Mouse (Mus musculus): ENCODE measurements around the gene Tgtp2.
A peak's percentile ranks its signal among the peaks of the same experiment; 100 is the strongest.
"Not testable (repeated sequence)": the region's sequence is repeated elsewhere in the genome, so short reads cannot be mapped to it uniquely, and the experiment has no call there.

The Tgtp2 gene

DNA sequence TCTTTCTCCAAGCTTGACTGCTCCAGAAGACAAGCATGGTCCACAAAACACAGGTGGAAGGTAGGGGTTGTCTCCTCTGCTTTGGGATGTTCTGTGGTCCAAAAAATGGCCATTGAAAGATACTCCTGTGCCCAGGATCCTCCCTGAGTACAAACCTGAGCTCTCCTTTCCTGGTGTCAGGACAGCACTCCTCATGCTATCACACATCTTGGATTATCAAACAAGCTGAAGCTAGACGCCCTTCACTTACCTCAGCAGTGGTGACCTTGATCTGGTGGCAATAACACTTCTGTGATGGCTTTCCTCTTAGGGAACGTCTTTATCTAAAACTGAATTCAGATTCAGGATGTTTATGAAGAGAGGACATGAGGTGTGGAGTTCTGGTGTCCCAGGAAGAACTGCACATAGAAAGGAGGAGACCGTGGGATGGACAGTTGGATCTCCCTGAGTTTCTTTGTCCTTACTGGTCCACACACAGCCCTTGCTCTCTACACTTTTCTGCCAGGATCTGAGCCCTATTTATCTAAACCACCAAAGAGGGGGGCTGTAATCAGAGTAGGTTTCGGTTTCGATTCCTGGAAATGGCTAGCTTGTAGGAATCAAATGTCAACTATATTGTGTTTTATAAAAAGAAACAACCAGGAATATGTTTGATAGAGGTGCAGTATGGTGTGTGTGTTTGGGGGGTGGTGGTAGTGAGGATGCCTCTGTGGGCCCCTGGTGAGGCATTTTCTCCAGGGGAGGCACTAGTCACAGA is at the start of gene Tgtp2:
TSS of gene Tgtp2 (minus strand) at position 494 of the 757 bp plus-strand sequence.
- not testable (repeated sequence) for DNase-seq

DNA sequence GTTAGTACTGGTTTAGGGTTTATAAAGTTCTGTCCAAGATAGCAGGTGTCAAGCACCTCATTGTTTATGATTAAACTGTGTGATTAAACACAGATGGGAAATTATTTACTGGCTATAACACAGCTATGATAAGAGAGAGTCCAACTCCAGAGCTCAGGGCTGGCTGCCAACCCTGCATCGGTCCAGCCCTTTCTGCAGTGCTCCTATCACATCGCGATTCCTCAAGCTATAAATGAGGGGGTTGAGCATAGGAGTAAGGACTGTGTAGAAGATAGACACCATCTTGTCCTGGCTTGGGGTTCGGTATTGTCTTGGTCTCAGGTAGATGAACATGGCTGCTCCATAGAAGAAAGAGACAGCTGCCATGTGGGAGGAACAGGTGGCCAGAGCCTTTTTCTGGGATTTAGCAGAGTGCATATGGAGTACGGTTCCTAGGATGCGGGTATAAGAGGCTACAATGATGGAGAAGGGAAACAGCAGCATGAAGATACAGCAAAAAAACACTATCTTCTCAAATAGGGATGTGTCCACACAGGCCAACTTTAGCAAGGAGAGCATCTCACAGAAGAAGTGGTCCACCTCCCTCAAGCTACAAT is 48.7 kb upstream of the Tgtp2 start:
- DNase-seq: no peak

DNA sequence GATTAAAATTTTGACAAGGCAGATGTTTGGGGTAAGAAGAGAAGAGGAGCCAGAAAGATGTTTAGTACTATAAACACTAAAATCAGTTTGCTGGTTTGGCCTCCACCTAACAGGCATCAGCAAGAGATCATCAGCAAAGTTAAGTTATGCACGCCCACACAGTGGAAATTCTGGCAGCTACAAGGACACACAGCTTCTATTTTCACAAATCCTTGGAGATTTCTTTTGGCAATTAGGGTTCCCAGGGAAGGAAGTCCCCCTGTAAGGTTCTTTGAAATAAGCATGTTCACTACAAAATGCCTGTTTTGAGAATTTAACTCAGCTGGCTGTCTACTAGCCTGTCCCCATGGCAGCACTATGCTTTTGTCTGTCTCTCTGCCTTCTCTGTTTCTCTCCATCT is 47.0 kb upstream of the Tgtp2 start:
- DNase-seq: no peak

DNA sequence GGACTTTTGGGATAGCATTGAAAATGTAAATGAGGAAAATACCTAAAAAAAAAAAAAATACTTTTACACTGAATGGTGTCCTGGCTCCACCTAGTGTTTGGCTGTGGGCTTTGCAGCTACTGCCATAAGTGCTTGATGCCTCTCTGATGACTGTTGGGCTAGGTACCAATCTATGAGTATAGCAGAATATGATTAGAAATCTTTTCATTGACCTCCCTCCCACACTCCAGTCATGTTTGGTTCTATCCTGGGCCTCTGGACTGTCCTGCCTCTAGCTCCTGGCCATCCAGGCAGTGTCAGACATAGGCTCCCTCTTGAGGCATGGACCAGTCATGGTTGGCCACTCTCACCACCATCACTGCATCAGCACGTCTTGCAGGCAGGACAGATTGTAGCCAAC is 44.8 kb upstream of the Tgtp2 start:
- peak in 1 of 2 experiments; percentile 43 for DNase-seq

DNA sequence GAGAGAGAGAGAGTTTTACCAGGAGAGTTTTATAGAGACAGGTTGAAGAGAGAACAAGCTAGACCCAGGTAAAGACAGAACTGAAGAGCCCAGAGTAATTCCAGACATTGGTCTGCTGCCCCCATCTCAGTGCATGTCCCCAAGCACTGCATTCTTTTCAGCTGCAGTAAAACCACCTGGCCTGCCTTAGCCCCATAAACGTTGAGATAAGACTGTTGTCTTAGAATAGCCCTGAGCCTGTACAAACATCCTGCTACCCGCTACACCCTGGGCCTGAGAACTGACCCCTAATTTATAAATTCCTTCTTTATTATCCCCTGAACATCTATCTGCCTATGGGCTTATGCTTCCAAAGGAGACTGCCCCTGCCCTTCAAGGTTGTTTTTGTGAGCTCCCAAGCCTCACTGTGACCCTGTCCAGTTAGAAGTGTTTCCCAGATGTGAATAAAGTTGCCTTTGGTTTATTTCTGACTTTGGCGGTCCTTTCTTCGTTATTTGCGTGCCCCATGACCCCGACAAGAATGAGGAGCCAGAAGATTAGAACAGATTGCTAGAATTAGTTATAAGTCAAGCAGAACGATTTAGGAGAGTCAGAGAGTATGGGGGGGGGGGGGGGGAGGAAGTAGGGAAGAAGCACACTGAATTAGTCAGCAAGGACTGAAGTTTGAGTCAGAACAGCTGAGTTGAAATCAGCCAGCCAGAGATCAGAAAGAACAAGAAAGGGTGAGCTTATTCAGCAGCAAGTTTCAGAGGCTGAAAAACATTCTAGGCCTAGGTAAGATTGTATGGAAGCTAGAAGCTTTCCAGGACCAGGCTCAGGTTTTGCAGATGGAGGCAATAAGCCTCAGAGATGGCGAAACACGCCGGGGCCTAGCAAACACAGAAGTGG is 43.9 kb upstream of the Tgtp2 start:
- DNase-seq: no peak

DNA sequence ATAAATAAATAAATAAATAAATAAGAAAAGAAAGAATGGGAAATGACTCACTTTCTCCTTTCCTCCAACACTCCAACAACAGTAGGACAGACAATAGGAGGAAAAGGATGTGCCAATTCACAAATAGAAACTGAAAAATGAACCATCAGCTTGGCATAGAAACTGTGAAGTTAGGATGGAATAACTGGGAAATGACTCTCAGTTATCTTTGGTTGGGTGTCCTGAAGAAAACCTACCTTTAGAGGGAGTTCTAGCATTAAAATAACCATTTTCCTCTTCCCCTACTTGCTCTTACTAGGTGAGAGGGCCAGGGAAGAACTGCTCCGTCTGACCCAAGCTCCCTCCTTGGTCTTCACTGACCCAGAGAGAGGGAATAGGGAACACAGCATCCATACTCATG is 41.7 kb upstream of the Tgtp2 start:
- no peak for DNase-seq

DNA sequence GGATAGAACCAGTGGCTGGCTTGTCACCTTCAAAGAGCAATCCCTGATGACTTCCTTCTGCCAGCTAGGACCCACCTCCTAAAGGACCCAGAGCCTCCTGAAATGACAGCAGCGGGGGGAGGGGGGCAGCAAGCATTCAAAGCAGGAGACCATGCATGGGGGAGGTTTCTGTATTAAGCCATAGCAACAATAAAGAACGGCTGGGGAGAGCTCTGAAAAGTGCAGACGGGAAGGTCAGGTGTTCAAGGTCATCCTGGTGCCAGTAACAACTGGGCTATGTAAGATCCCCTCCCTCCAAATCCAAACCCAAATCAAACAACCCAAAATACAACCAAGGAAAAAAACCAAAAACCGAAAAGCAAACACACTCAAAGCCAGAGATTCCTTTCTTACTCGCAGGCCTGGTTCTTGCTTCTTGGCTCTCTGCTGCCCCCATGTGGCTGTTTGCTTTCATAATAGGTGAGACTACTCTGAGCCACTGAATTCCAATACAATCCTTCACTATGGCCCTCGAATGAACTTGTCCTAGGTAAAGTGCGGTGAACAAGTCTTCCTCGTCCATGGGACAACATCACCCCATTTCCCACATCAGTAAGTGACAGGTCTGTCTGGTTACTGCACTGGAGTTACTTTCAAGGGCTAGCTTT is 39.2 kb upstream of the Tgtp2 start:
- DNase-seq: peak; percentile 67 to 88

DNA sequence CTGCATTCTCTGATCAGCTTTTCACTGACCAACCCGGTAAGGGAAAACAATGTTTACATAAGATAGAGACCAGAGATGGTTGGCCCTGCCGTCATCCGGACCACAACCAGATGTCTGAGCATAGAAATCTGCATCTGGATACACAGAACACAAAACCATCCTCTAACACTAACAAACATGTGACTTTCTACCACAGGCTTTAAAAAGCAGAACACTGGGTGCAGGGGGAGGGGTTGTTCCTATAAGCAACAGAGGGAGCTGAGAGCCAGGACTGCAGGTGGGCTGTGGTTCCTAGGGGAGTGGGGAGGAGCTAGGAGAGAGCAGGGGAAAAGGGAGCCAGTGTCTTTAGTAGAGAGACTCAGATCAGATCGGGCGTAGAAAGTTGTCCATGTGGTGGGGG is 37.5 kb upstream of the Tgtp2 start:
- peak in 1 of 2 experiments; percentile 4 for DNase-seq

DNA sequence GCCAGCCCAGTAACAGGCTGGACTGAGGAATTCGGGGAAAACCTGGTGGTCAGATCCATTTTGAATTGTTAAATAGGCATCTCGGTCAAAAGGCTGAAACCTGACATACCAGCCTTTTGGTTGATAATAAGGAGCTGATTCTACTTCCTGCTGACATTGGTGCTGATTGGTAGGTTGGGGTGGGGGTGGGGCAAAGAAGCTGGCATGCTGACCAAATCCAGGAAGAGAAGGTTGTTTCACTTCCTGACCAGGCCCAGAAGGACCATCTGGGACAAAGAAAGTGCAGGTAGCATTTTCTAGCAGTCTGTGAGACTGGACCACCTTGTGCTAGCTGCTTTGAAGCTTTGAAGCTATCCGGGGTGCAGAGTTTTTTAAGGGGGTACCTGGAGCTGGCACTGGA is 36.4 kb upstream of the Tgtp2 start:
- peak in 1 of 2 experiments; percentile 9 for DNase-seq

DNA sequence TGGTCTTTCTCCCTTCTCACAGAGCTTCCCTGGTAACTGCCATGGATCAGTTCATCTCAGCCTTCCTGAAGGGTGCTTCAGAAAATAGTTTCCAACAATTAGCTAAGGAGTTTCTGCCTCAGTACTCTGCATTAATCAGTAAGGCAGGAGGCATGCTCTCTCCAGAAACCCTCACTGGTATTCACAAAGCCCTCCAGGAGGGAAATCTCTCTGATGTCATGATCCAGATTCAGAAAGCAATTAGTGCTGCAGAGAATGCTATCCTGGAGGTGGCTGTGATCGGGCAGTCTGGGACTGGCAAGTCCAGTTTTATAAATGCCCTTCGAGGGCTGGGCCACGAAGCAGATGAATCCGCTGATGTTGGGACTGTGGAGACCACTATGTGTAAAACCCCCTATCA is 31.4 kb upstream of the Tgtp2 start:
- no peak for DNase-seq

DNA sequence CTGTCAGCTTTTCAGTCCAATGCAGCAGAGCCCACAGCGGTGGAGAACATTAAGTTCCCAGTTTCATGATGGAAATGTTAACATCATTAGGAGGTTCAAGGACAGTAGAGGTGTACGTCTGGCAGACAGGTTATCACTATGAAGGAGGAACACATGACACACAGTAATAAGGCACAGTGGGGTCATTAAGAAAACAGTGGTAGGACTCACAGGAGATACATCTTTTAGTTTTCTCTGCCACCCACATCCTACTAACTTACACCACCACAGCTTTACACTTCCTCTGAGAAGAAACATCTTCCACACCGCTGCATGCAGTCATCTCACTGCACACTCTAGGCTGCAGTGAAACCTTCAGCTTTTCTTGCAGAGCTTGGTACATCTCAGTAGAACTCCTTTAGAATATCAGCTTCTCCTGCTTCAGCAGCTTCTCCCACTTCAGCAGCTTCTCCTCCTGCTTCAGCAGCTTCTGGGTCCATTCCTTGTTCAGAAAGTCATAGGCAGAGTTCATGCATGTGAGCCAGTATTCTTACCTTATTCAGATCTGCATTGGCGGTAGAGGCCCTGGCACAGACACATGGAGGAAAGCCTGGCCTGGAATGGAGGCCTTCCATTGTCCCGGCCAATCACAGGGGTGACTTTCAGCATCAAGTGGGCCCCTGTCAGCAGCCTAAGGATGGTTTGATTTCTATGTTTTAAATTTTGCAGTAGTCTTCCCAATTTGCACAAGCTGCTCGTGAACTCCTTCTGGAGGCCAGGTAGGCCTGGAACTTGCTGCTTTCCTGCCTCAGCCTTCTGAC is 30.1 kb upstream of the Tgtp2 start:
- DNase-seq: no peak

DNA sequence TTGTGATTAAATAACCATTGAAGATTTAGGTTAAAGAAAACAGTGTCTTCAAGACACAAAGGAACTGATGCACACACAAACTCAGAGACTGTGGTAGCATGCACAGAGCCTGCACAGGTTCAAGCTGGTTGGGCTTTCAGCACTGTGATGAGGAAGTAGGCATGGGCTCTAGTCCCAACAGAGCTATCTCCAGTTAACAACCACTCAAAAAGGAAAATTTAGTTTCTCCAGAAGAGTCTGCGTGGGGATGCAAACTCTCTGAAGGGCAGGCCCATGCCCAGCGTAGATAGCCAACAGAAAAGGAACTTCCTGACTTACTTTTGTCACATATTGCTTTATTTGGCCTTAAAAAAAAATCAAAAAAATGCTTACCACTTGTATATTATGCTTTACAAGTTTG is 28.8 kb upstream of the Tgtp2 start:
- no peak for DNase-seq

DNA sequence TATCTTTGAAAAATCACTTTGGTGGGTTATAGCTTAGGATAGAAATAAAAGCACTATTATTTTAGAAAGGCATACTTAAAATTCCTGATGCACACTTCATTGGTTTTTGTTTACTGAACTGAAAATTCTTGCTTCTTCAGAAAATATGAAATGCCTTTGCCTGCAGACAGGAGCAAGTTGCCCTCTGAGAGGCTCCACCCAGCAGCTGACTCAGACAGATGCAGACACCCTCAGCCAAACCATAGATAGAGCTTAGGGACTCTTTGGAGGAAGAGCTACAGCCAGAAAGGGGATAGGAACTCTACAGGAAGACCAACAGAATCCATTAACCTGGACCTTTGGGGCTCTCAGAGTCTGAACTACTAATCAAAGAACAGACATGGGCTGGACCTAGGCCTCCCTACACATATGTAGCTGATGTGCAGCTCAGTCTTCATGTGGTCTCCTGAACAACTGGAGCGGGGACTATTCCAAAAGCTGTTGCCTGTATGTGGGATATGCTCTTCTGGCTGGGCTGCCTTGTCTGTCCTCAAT is 28.1 kb upstream of the Tgtp2 start:
- no peak for DNase-seq

DNA sequence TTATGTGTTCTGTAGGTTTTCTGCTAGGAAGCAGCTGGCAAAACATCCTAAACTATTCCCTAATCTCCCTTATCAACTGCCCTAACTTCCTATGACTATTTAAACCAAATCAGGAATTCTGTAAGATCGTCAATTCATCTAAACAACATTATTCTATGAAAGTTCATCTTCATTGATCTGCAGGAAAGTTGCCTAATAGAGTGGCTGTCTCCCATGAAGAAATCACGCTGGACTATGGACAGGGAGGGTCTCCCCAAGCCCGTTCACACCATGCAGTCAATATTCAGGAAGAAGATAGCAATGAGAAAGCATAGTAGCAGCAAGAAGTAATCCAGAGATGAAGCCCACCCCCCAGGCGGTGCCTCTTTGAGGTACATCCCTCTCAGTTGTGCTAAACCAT is 27.2 kb upstream of the Tgtp2 start:
- no peak for DNase-seq

DNA sequence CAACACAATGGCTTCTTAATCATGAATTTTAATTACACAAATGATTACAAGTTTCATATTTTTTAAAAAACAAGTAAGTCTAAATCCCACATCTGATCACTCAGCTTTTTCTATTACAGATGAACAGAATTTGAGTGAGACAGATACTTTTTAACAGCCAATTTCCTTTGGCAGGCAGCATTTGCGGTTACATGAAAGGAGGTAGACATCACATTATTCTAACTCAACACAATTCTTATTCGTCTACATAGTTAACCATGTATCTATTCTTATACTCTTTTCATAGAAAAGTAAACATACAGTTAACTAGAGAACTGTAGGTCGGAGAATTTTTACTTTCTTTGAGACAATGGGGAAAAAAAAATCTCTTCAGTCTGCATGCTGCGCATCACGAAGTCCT is 26.5 kb upstream of the Tgtp2 start:
- DNase-seq: no peak

DNA sequence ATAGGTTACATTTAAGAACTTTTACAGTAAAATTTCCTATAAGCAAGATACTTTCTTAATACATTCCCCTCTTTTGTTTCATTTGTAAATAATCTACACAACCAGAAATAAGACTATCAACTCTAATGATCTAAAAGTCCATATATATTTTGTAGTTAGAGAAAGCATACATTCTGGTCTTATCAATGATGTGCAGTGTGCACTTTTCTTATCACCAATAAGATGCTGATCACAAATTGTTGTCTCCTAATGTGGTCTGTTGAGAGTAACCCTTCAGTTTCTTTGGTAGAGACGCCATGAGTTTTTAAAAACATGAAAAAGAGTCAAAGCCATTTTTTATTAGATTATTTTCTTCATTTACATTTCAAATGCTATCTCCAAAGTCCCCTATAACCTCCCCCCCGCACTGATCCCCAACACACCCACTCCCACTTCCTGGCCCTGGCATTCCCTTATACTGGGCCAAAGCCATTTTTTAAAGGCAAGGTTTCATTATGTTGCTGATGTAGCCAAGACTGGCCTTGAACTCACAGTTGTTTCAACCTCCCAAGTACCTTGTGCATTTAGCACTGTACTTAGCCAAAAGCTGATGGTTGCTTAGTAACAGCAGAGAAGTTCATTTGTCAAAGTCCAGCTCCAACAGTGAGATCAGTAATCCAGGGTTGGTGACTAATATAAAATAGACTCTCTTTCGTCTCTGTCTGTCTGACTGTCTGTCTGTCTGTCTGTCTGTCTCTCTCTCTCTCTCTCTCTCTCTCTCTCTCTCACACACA is 25.9 kb upstream of the Tgtp2 start:
- no peak for DNase-seq

DNA sequence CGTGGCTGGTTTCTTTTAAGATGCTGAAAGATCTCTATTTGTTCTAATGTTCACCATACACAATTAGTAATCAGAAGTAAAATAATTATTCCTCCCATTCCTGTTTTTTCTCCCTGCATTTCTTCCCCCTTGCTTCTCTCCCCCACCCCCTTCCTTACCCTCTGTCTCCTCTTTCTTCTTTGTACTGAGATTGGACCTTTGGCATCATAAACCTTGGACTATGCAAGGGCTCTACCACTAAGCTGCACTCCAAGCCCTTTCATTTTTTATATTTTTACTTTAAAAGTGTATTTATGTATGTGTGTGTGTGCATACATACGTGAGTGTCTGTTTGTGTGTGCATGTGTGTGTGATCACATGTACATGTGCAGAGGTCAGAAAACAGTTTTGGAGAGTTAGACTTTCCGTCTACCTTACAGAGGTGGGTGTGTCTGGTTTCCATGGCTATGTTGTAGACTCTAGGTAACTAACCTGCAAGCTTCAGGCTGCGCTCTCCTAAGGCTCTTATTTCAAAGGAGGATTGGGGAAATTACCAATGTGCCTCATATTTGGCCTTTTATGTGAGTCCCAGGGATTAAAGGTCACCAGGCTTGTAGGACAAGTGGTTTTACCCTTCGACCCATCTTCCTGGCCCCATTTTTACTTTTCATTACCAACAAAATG is 25.1 kb upstream of the Tgtp2 start:
- DNase-seq: no peak

DNA sequence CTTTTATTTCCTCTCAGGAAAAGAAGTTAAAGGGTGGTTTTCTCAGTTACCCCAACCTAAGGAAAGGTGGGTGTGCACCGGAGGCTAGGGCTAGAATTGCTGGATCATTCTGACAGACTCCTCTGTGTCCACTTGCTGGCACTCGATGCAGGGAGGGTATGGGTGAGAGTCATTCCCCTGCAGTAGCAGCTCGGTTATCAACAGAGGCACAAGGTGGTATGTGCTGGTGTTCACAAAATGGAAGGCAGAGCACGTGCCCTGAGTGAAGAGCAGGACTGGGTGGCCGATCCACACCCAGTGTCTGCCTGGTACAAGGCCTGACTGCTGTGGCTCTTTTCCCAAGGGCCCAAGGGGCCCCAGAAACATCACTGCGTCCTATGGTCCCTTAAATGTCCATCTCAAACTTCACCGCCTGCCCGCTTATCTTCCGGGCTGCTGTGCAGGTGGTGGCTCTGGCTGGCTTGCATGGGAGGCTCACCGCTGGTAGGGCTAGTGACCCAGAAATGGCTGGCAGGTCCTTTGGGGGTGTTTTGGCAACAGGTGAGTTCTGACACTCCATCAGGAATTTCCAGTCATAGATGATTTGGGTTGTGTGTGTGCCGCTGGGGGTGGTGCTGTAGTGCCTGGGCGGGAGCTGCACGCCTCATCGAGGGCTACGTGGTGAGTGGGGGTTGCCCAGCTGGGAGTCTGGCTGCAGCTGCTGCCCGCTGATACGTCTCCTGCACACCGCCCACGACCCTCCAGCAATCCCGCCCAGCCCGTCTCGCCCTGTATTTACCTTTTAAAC is 24.0 kb upstream of the Tgtp2 start:
- DNase-seq: peak; percentile 35 to 45

DNA sequence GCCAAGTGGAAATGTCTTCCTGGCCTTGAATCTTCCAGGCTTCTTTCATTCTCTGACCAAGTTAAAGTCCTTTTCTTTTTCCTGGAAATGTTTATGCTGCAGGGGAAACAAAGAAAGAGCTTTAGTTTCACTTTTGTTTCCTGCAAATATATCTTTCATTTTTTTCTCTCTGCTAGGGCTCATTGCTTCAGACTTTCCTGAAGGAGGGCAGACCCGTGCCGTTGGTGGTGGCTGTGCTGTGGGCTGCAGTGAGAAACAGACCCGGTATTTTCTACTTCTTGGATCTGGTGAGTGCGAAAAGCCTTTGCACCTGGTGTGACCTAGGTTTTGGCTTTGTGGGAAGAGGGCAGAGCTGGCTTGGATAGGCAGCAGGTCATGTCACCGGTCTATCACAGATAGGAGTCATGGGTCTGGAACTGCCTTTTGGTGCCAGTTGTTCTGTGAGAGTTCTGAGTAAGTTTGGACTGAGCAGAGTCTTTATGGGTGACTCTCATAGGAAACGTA is 22.9 kb upstream of the Tgtp2 start:
- no peak for DNase-seq

DNA sequence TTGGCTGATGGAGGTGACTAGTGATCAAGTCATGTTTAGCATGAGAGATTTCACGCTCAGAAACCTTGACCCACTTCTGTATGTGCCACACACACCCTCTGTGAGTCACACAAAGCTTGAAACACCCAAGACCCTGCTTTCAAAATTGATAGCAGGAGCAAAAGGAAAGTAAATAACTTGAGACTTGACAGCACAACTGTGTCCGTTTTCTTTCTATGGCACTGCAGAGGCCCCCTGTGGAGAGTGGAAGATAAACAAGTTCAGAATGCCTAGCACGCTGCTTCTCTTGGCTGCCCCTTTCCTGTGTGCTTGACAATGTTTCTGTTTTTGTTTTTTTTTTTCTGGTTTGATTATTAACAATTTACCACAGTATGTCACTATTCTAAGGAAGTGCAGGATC is 20.9 kb upstream of the Tgtp2 start:
- no peak for DNase-seq

Measured in lung, postnatal 4 days (tissue).